Mouse (Mus musculus) bone marrow macrophage, adult 2 months (primary cell): ENCODE data around the gene Htra3.

Source experiments
- CTCF ChIP-seq: IDR thresholded peaks from 2 replicates; pipeline ENCODE4 v1.5.1; 2012; ENCODE audit warnings: low read depth, mild to moderate bottlenecking, low read length, moderate library complexity
- POLR2A ChIP-seq: IDR thresholded peaks from 2 replicates; pipeline ENCODE4 v1.6.1; 2012; ENCODE audit warnings: mild to moderate bottlenecking, low read depth, low read length, borderline replicate concordance

- TF ChIP-seq CTCF (no peak), POLR2A (no peak)
Observed at GRCm38 (mm10) chr5:35628685-35629084, 50.9 kb downstream of the Htra3 start.
